ENCODE assay signal across 10 mouse cellular contexts in genomic region chr7:49635074-49635621, GRCm38 (mm10). TPM values are rescaled to one million over a fixed set of nuclear protein-coding genes. Genes with fewer than 3 reads are reported as not detected.
A peak's percentile ranks its signal among the peaks of the same experiment; 100 is the strongest.
DNase-seq lines count a peak whose midpoint lies in the region; ATAC-seq and TF ChIP-seq lines count a peak whose summit lies in the region.
"Had no signal": no experiment of that assay in that cellular context is flagged by ENCODE, and none has a peak within 500 bp of the region (broad histone marks: within the 10 kb centered on the region; RNA-seq: fewer than 3 reads in every experiment).

No protein-coding gene starts in this region.

- no peaks in the 10 kb centered on the region for H3K9me3 ChIP-seq in kidney, postnatal 0 days (replicated peaks; ENCODE audit: low read length)
- H3K9me3 ChIP-seq in hindbrain, embryonic 14.5 days (ENCODE audit: control insufficient read depth, low read length) = no peaks in the 10 kb centered on the region

- H3K27me3 ChIP-seq in kidney, postnatal 0 days (ENCODE audit: insufficient read depth, low read length) = peaks cover 88% of the 10 kb centered on the region
- H3K27me3 ChIP-seq in hindbrain, embryonic 14.5 days (ENCODE audit: control insufficient read depth, insufficient read depth, low read length) = peaks cover 95% of the 10 kb centered on the region

- H3K36me3 ChIP-seq in kidney, postnatal 0 days (ENCODE audit: insufficient read depth, low read length) = no peaks in the 10 kb centered on the region
- no peaks in the 10 kb centered on the region for H3K36me3 ChIP-seq in hindbrain, embryonic 14.5 days (replicated peaks; ENCODE audit: control insufficient read depth, insufficient read depth)

- H3K27ac ChIP-seq in kidney, postnatal 0 days = no peak overlapping the region
- no peak overlapping the region for H3K27ac ChIP-seq in hindbrain, embryonic 14.5 days

- 1% methylated on average over 35 of the region's 35 CpGs for WGBS in kidney, postnatal 0 days
- under 1% methylated on average over 35 of the region's 35 CpGs for WGBS in hindbrain, embryonic 14.5 days

- peak; percentile 3 for DNase-seq in kidney, postnatal 0 days (ENCODE audit: low spot score)
- no peak for DNase-seq in kidney, postnatal 10 days
- DNase-seq in embryo, embryonic 10 days (ENCODE audit: low spot score) = peak; percentile 79
- DNase-seq in hindbrain, embryonic 14.5 days (ENCODE audit: low spot score) = no peak
- peak; percentile 71 for DNase-seq in neural tube, embryonic 10.5 days (ENCODE audit: extremely low spot score, low spot score)
- DNase-seq in MN1 (ENCODE audit: low spot score) = no peak
- no peak for DNase-seq in cerebellum, postnatal 25 days
- no peak for DNase-seq in adrenal gland, postnatal 10 days

- no peak overlapping the region for H3K4me2 ChIP-seq in kidney, postnatal 0 days (ENCODE audit: low read length)
- H3K4me2 ChIP-seq in hindbrain, embryonic 14.5 days (replicated peaks) = no peak overlapping the region; the same call in 1 of the 2 replicates

- no peak for TF ChIP-seq CTCF in kidney, postnatal 0 days (IDR thresholded peaks at IDR 0.05; ENCODE audit: low read depth)

- no peak for ATAC-seq in kidney, postnatal 0 days (replicated peaks; ENCODE audit: low FRiP score, low read depth)
- ATAC-seq in hindbrain, embryonic 14.5 days (ENCODE audit: low FRiP score) = 0 out of 2 replicates have a peak, but pooled peaks have one; percentile 12

- H3K9ac ChIP-seq in kidney, postnatal 0 days (ENCODE audit: low read depth, low read length) = no peak overlapping the region
- no peak overlapping the region for H3K9ac ChIP-seq in hindbrain, embryonic 14.5 days

- H3K4me3 ChIP-seq in kidney, postnatal 0 days (replicated peaks; ENCODE audit: low read depth, low read length) = no peak overlapping the region
- peak overlapping the region; percentile 8 for H3K4me3 ChIP-seq in hindbrain, embryonic 14.5 days (replicated peaks; ENCODE audit: low read length)

- H3K4me1 ChIP-seq in kidney, postnatal 0 days (replicated peaks; ENCODE audit: insufficient read depth, low read length) = peaks cover 9% of the 10 kb centered on the region
- H3K4me1 ChIP-seq in hindbrain, embryonic 14.5 days (replicated peaks; ENCODE audit: control insufficient read depth, insufficient read depth, low read length) = peaks cover 11% of the 10 kb centered on the region; the same call in 1 of the 2 replicates

RNA-seq across cellular contexts. Expression of gene Dbx1, which starts 1.5 kb away (rescaled TPM):
- polyA plus RNA-seq in kidney, postnatal 0 days (2015; fragmentation: Nextera tagmentation; extraction: Ambion mirVana) = not detected in 2 replicates
- polyA plus RNA-seq in hindbrain, embryonic 14.5 days (2014; fragmentation: Nextera tagmentation; extraction: Ambion mirVana) = 1.3 and 12.9 TPM in 2 replicates
- total RNA-seq in adrenal gland, postnatal 10 days (2021) = not detected
- polyA plus RNA-seq: liver, embryonic 16.5 days; stomach, embryonic 14.5 days had no signal

Comparison
In these comparisons a context has a peak if more than half of its experiments do, and no peak if none do; other contexts are left out.
1. DNase-seq: peak in kidney, postnatal 0 days (single experiment), embryo, embryonic 10 days (single experiment) and neural tube, embryonic 10.5 days (single experiment); none in kidney, postnatal 10 days (single experiment), hindbrain, embryonic 14.5 days (single experiment), MN1 (single experiment), cerebellum, postnatal 25 days (0 of 2) and adrenal gland, postnatal 10 days (single experiment).